Mouse (Mus musculus) heart, embryonic 12.5 days (tissue): ENCODE results near the gene Itga7. TPM values are rescaled to one million over a fixed set of nuclear protein-coding genes. Genes with fewer than 3 reads are reported as not detected.
A peak's percentile ranks its signal among the peaks of the same experiment; 100 is the strongest.

Experiments used
- ATAC-seq: fragments of 200-750 bp; cut with Nextera tagmentation; 2 replicates; pipeline ENCODE4 v1.8.0; 2017; ENCODE audit warnings: moderate TSS enrichment, moderate library complexity; ENCODE audit not compliant: insufficient number of reproducible peaks, low FRiP score
- H3K27ac ChIP-seq: fragments of 300-500 bp; sonication (generic); 2 replicates; pipeline ENCODE4 v1.5.1; 2016; ENCODE audit warnings: mild to moderate bottlenecking, moderate library complexity; ENCODE audit not compliant: poor library complexity, severe bottlenecking
- H3K27me3 ChIP-seq: fragments of 300-500 bp; sonication (generic); replicated peaks from 2 replicates; pipeline ENCODE4 v1.6.1; 2016; ENCODE audit warnings: mild to moderate bottlenecking, moderate library complexity
- H3K36me3 ChIP-seq: fragments of 300-500 bp; sonication (generic); 2 replicates; pipeline ENCODE4 v1.6.1; 2016; ENCODE audit warnings: mild to moderate bottlenecking, moderate library complexity
- H3K4me1 ChIP-seq: fragments of 300-500 bp; sonication (generic); replicated peaks from 2 replicates; pipeline ENCODE4 v1.6.1; 2016; ENCODE audit warnings: mild to moderate bottlenecking
- H3K4me2 ChIP-seq: fragments of 300-500 bp; sonication (generic); 2 replicates; pipeline ENCODE4 v1.6.1; 2016; ENCODE audit warnings: mild to moderate bottlenecking, moderate library complexity
- H3K4me3 ChIP-seq: fragments of 300-500 bp; sonication (generic); 2 replicates; pipeline ENCODE4 v1.5.1; 2016; ENCODE audit warnings: mild to moderate bottlenecking
- H3K9ac ChIP-seq: fragments of 300-500 bp; sonication (generic); 2 replicates; pipeline ENCODE4 v1.6.1; 2016; ENCODE audit warnings: mild to moderate bottlenecking, moderate library complexity
- H3K9me3 ChIP-seq: fragments of 300-500 bp; sonication (generic); replicated peaks from 2 replicates; pipeline ENCODE4 v1.6.1; 2016; ENCODE audit warnings: mild to moderate bottlenecking, moderate library complexity
- WGBS: fragments of 180-500 bp; shearing (Covaris S2); methylation state at CpG from one replicate; pipeline ENCODE4 v1.1.7; 2016; 5-methylcytosine and 5-hydroxymethylcytosine counted together
- polyA plus RNA-seq: library from polyadenylated mRNA; unstranded; fragments of >200 nt; fragmentation: Nextera tagmentation; extraction: Ambion mirVana; gene quantifications from 2 replicates; pipeline ENCODE4 v1.2.1, GENCODE M21; 2016

Gene Itga7
- polyA plus RNA-seq, 1 experiment from 2014 or later = 1.4 TPM

DNA sequence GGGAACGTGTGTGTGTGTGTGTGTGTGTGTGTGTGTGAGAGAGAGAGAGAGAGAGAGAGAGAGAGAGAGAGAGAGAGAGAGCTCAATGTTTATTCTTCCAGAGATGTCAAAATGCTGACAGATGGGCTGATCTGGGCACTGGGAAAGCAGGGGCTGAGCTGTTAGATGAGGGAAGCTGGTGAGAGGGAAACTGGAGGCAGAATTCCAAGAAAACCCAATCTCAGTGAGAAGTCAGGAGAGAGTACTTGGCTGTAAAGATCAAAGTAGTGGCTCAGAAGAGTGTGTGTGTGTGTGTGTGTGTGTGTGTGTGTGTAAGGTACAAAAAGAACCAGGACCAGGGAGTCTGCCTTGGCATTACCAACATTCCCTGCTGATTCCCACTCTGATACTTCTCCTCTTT is 36.1 kb upstream of the Itga7 start:
- Histone ChIP-seq H3K36me3 (no peaks in the 10 kb centered on the region), H3K4me1 (peaks cover 20% of the 10 kb centered on the region), H3K27me3 (peaks cover 26% of the 10 kb centered on the region), H3K4me2 (no peak overlapping the region), H3K27ac (no peak overlapping the region), H3K9ac (no peak overlapping the region), H3K9me3 (no peaks in the 10 kb centered on the region), H3K4me3 (no peak overlapping the region)
- 11% methylated on average over 1 of the region's 1 CpGs for WGBS
- ATAC-seq = no peak

DNA sequence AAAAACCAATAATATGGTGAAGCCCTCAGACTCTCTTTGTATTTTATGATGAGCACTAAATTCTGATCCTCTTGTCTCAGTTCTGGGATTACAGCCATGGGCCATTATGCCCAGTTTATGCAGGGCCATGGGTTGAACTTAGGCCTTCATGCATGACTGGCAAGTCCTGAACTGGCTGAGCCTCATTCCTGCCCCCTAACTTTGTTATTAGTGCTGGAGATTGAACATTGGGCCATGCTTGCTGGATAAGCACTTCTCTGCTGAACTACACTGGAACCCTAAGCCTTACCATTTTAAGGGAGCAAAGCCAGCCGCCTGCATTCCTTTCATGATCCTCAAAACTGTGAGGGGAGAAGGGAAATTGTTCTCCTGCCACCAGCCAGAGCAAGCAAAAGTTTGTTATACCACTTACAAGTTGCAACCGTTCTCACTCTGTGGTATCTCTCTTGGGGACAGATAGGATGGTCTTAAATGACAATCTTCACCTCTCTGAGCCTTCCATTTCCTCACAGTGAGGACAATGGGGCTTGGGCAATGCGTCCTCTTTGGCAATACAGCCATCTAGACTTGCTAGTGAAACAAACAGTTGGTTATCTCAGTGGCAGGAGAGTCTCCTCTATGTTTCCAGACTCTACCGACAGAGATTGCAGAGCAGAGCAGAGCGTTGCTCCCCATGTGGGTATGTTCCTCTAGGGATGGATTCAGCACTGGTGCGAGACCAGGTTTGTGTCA is 33.7 kb upstream of the Itga7 start:
- ATAC-seq = no peak
- 61% methylated on average over 6 of the region's 6 CpGs for WGBS

DNA sequence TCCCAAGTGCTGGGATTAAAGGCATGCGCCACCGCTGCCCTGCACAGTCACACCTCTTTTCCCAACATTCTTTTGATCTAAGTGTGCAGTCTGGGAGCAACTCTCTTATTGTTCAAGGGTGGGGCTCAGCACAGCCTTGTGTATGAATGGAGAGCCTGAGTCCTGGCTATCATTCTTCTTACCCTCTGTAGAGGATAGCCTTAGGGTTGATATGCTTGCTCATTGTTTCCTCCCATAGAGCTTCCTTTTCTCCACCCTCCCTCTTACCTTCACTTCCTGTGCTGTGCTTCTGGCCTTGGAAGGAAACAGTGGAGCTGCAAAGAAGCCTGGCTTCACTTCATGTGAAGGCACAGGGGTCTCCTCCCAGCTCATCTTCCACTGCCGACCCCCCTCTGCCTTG is 32.9 kb upstream of the Itga7 start, which contains the start of gene Cd63:
Gene Cd63, plus strand, starts transcription at position 292 of the 400 bp plus-strand sequence.
- H3K36me3 ChIP-seq = no peaks in the 10 kb centered on the region
- no peak within 1 kb of the TSS for H3K9ac ChIP-seq
- H3K9me3 ChIP-seq = no peaks in the 10 kb centered on the region
- no peak within 1 kb of the TSS for H3K4me2 ChIP-seq
- 84% methylated on average over 3 of the region's 3 CpGs for WGBS
- H3K4me3 ChIP-seq = no peak within 1 kb of the TSS
- peaks cover 12% of the 10 kb centered on the region for H3K4me1 ChIP-seq
- H3K27ac ChIP-seq = no peak within 1 kb of the TSS
- H3K27me3 ChIP-seq = peaks cover 17% of the 10 kb centered on the region
- ATAC-seq = 0 out of 2 replicates have a peak, but pooled peaks have one; percentile 24

More for the DNA sequence above, 33.7 kb upstream of the Itga7 start:
- Histone ChIP-seq H3K27ac (no peak overlapping the region), H3K36me3 (no peaks in the 10 kb centered on the region), H3K27me3 (peaks cover 17% of the 10 kb centered on the region), H3K9ac (no peak overlapping the region), H3K4me2 (no peak overlapping the region), H3K9me3 (no peaks in the 10 kb centered on the region), H3K4me3 (no peak overlapping the region), H3K4me1 (peaks cover 18% of the 10 kb centered on the region)

DNA sequence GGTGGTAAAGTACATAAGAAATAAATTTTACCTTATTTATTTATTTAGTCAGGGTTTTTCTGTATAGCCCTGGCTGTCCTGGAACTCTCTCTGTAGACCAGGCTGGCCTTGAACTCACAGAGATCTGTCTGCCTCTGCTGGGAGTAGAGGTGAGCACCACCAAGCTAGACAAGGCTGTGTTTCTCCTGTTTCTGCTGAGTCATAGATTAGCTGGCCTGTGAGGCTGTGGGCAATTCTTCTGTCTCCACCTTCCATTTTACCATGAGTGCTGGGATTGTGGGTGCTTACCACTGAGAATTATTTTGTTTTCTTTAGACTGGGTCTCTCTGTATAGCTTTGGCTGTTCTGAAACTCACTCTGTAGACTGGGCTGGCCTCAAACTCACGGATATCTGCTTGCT is 32.2 kb upstream of the Itga7 start:
- no peak for ATAC-seq
- Histone ChIP-seq H3K4me2 (no peak overlapping the region), H3K27me3 (peaks cover 10% of the 10 kb centered on the region), H3K4me1 (peaks cover 5% of the 10 kb centered on the region), H3K27ac (no peak overlapping the region), H3K9ac (no peak overlapping the region), H3K4me3 (no peak overlapping the region), H3K36me3 (no peaks in the 10 kb centered on the region), H3K9me3 (no peaks in the 10 kb centered on the region)
- 65% methylated on average over 1 of the region's 1 CpGs for WGBS

DNA sequence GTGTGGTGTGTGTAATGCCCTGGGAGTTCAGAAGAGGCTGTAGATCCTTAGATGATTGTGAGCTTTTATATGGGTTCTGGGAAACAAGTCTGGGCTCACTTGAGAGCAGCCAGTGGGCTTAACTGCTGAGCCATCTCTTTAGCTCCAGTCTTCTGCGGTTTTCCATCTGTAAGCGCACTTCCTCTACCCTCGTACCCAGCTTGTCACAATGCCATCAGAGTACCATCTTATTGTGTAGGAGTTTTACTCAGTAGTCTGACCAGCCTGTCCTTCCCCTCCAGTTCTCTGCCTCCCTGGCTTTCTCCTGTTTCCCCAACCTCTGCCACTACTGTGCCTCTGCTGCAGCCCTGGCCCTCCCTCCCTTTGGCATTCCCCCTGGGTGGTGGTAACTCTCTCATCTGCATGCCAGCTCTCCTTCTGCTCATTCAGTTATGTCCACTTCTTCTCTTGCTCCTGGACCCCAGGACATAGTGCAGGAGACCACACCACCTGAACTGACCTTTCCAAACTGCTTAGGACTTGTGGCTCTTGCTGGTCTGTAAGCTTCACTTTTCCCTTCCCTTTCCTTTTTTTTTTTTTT is 31.1 kb upstream of the Itga7 start:
- no peak for ATAC-seq
- Histone ChIP-seq H3K4me2 (no peak overlapping the region), H3K36me3 (no peaks in the 10 kb centered on the region), H3K27ac (no peak overlapping the region), H3K4me3 (no peak overlapping the region), H3K9me3 (no peaks in the 10 kb centered on the region), H3K27me3 (no peaks in the 10 kb centered on the region), H3K9ac (no peak overlapping the region), H3K4me1 (no peaks in the 10 kb centered on the region)
- WGBS = 69% methylated on average over 3 of the region's 3 CpGs

DNA sequence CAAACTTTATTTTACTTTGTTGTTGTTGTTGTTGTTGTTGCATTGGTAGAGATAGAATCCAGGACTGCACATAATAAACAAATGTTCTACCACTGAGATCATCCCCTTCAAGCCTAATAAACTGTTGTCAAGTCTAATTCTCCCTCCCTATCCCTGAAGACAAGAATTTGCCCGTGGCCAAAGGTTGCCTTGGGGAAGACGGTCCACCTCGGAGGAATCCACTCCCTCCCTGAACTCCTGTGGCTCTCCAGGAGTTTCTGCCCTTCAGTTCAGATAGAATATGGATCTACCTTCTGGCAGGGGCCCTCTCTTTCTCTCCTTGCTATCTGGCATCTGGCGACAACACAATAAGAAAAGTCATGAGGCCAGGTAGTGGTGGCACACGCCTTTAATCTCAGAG is 28.8 kb upstream of the Itga7 start:
- ATAC-seq = no peak
- 71% methylated on average over 5 of the region's 5 CpGs for WGBS
- H3K27ac ChIP-seq = no peak overlapping the region
- no peak overlapping the region for H3K9ac ChIP-seq
- no peaks in the 10 kb centered on the region for H3K27me3 ChIP-seq
- H3K36me3 ChIP-seq = no peaks in the 10 kb centered on the region
- no peak overlapping the region for H3K4me2 ChIP-seq
- H3K4me3 ChIP-seq = no peak overlapping the region
- no peaks in the 10 kb centered on the region for H3K9me3 ChIP-seq
- 0 out of 2 replicates have a peak, but pooled peaks cover 7% of the 10 kb centered on the region for H3K4me1 ChIP-seq

DNA sequence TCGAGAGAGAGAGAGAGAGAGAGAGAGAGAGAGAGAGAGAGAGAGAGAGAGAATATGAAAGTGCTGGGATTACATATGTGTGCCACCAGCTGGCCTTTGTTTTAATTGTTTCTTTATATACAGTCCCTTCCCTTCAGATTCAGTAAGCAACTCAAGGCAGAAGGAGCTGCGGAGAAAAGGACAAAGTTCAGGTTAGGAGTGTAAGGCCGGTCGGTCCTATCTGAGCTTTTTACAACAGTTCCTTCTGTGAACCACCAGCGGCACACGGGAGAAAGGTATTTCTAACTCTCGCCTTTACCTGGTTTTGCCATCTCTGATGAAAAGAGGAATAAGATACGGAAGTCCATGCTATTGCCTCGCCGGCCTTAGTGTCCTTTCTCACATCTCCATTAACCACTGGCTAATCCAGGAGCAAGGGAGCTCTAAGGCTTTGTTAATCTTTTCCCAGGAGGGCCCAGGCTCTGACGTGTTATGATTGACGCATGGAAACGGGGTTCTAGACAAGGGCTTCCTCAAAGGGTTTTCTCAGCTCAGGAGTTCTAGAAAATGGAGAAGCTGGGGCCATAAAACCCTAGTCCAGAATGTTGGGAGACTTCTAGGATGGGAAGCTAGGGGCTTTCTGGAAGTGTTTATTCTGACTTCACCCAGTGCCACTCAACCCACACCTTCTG is 24.7 kb upstream of the Itga7 start:
- H3K4me3 ChIP-seq = peak overlapping the region; percentile 89
- WGBS = 63% methylated on average over 13 of the region's 13 CpGs
- no peaks in the 10 kb centered on the region for H3K27me3 ChIP-seq
- ATAC-seq = no peak
- peaks cover 24% of the 10 kb centered on the region for H3K36me3 ChIP-seq
- no peaks in the 10 kb centered on the region for H3K9me3 ChIP-seq
- H3K27ac ChIP-seq = peak overlapping the region; percentile 84
- H3K9ac ChIP-seq = peak overlapping the region; percentile 97
- peak overlapping the region; percentile 73 for H3K4me2 ChIP-seq
- H3K4me1 ChIP-seq = peaks cover 36% of the 10 kb centered on the region

DNA sequence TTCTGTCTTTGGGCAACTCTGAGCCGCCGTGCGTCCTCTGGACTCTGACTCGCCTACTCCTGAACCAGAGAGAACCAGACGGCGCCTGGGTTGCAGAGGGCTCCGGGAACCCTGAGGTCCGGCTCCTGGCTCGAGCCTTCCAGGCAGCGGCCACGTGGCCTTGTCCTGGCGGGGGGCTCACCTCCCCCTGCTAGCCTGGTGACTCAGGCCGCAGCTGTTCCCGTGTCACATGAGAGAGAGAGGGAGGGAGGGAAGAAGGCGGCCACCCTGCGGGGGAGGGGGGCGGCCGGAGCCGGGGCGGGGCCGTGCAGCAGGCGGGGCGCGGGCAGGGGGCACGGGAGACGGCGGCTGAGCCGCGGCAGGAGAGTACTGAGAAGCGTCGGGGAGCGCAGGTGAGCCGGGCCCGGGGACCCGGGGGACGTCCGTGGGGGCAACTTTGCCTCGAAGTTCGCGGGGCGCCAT is 24.0 kb upstream of the Itga7 start:
- Histone ChIP-seq H3K4me1 (peaks cover 36% of the 10 kb centered on the region), H3K9ac (peak overlapping the region; percentile 97), H3K9me3 (no peaks in the 10 kb centered on the region), H3K4me3 (peak overlapping the region; percentile 89), H3K36me3 (peaks cover 31% of the 10 kb centered on the region), H3K4me2 (peak overlapping the region; percentile 73), H3K27ac (peak overlapping the region; percentile 84), H3K27me3 (no peaks in the 10 kb centered on the region)
- peak; percentile 92 for ATAC-seq
- under 1% methylated on average over 35 of the region's 41 CpGs for WGBS

DNA sequence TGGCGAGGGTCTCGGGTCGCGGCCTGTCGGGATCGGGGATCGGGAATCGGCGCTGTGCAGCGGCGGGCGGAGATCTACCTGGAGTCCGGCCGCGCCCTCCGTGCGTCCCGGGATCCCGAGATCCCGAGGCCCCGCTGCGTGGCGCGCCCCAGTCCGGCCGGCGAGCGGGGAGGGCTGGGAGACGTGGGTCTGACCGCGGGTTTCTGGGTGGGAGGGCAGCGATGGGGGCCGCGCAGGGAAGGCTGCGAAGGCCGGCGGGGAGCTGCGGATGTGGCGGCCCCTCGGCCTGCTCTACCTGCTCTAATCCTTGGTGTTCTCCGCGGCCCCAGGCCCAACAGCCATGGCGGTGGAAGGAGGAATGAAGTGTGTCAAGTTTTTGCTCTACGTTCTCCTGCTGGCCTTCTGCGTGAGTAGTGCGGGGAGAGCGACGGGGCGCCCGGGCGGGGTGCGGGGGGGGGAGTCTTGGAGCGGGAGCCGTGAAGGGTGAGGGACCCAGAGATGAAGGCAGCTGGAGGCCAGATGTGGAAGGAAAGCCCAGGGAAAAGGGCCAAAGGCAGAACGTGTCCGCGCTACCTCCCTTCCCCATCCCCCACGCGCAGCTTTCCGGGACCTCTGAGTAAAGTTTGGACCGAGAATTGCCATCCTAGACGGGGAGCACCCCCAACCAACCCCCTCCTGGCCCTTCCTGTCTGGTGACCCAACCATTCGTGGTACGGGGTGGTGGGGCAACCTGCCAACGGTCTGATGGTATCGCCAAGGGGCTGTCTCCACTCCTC is 23.4 kb upstream of the Itga7 start:
- peak overlapping the region; percentile 84 for H3K27ac ChIP-seq
- H3K27me3 ChIP-seq = no peaks in the 10 kb centered on the region
- peak; percentile 29 for ATAC-seq
- peaks cover 36% of the 10 kb centered on the region for H3K4me1 ChIP-seq
- peak overlapping the region; percentile 97 for H3K9ac ChIP-seq
- 2% methylated on average over 51 of the region's 66 CpGs for WGBS
- no peaks in the 10 kb centered on the region for H3K9me3 ChIP-seq
- H3K36me3 ChIP-seq = peaks cover 38% of the 10 kb centered on the region
- H3K4me2 ChIP-seq = peak overlapping the region; percentile 73
- H3K4me3 ChIP-seq = peak overlapping the region; percentile 89

DNA sequence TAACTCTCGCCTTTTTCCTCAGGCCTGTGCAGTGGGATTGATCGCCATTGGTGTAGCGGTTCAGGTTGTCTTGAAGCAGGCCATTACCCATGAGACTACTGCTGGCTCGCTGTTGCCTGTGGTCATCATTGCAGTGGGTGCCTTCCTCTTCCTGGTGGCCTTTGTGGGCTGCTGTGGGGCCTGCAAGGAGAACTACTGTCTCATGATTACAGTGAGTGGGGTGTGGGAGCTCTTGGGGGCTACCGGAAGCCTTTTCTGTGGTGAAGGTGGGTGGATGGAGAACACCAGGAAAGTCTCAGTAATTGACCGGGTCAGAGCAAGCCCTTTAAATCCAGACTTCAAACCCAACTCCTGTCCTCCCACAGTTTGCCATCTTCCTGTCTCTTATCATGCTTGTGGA is 22.2 kb upstream of the Itga7 start:
- 0 out of 2 replicates have a peak overlapping the region, but pooled peaks have one; percentile 97 for H3K9ac ChIP-seq
- H3K4me2 ChIP-seq = peak overlapping the region; percentile 73
- peaks cover 46% of the 10 kb centered on the region for H3K36me3 ChIP-seq

More for the DNA sequence above, 22.2 kb upstream of the Itga7 start:
- 85% methylated on average over 6 of the region's 6 CpGs for WGBS
- no peaks in the 10 kb centered on the region for H3K27me3 ChIP-seq
- ATAC-seq = no peak
- peak overlapping the region; percentile 89 for H3K4me3 ChIP-seq
- H3K9me3 ChIP-seq = no peaks in the 10 kb centered on the region
- no peak overlapping the region for H3K27ac ChIP-seq
- H3K4me1 ChIP-seq = peaks cover 36% of the 10 kb centered on the region
